Mouse (Mus musculus) heart, adult 9 months (tissue): ENCODE results near the gene Rnf145.
A peak's percentile ranks its signal among the peaks of the same experiment; 100 is the strongest.

Source experiments
- DNase-seq, 2 experiments: peaks; one replicate each; pipeline ENCODE4 v3.0.0; 2022; ENCODE audit warnings: low spot score in 2 of 2

The Rnf145 gene

DNA sequence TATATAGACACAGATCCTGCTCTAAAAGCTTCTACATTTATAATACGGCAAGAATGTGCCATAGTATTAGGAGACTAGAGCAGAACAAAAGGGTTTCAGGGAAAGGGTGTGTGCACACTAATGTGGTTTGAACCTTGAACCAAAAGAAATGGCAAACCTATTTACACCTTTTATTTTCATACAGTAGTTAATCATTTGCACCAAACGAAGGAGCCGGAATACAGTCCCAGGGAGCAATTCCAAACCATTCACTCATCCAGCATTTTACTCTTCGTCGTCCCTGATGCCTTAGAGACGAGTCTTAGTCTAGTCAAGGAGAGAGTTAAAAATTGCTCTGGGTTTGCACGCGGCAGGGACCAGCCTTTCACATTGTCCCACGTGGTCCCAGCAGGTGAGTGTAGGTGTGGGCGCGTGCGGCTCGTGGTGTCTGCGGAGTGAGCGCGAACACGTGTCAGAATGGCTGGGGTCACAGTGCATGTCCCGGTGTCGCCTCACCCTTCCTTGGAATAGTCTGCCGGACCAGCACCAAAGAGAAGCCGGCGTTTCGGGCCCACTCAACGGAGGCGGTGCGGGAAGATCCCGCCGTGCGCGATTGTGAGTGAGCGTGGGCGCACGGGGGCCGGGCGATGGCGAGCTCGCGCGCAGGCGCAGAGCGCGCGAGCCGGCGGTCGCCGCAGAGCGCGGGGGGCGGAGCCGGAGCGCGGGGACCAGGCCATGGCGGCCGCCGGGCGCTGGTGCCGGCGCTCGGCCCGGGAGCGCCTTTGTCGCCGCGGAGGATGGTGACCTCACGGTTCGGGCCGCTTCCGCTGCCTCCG is at the start of gene Rnf145:
Gene Rnf145 (plus strand): TSS at position 684 of the 815 bp plus-strand sequence.
- DNase-seq, result peak; percentile 72 to 79

- DNase-seq, result peak in 1 of 2 experiments; percentile 18
Observed at GRCm38 (mm10) chr11:44469646-44470431, 48.9 kb upstream of the Rnf145 start.

- DNase-seq, result peak; percentile 92 to 93
Observed at GRCm38 (mm10) chr11:44470432-44471336, 48.1 kb upstream of the Rnf145 start, which contains the start of gene Ublcp1. Gene Ublcp1, minus strand, starts transcription at chr11:44470498.

DNA sequence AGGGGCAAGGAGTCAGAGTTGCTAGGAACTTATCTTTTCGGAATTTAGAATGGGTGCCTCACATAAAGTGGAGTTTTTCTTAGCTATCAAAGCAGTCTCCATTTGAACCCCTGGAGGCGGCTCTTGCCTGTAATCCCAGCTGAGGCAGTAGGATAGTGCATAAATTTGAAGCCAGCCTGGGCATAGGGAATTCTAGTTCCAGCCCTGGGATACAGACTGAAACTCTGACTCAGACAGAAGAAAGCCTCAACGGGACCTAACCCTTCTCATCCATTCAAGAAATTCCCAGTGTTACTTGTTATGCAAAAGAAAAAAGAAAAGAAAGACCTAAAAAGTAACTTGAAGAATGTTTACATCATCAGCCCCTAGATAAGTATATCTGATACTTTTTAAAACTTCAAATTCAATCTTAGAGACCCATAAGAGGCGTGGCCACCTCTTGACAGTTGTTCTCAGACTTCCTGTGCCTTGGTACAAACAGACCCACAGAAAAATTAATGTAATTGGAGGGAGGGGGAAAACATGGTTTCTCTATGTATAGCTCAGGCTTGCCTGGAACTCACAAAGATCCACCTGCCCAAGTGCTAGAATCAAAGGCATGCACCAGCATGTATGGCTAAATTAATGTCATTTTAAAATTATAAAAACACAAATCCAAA is 47.3 kb upstream of the Rnf145 start:
- peak in 1 of 2 experiments; percentile 8 for DNase-seq

DNA sequence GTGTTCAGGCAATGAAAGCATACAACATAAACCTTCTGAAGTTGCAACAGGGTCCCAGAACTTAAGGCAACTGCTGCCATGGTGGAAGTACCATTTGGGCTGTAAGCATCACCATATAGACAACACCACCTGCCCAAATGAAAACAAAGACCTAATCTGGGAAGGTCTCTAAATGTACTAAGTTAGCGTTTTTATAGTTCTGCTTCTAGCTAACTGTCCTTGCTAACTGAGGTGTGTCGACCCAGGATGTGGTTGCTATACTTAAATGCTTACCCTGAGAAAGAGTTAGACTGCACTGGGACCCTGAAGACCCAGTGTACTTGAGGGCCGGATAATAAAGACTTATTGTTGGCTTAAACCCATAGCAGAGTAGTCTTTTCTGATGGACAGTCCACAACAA is 43.3 kb upstream of the Rnf145 start:
- DNase-seq, result no peak

GRCm38 (mm10) chr11:44476445-44476844 is 42.3 kb upstream of the Rnf145 start:
- DNase-seq, result no peak

GRCm38 (mm10) chr11:44478382-44478781 is 40.4 kb upstream of the Rnf145 start:
- no peak for DNase-seq

GRCm38 (mm10) chr11:44480246-44480645 is 38.5 kb upstream of the Rnf145 start:
- DNase-seq, result no peak

GRCm38 (mm10) chr11:44485089-44485736 is 33.6 kb upstream of the Rnf145 start:
- DNase-seq, result no peak

GRCm38 (mm10) chr11:44489117-44489516 is 29.6 kb upstream of the Rnf145 start:
- DNase-seq, result no peak

DNA sequence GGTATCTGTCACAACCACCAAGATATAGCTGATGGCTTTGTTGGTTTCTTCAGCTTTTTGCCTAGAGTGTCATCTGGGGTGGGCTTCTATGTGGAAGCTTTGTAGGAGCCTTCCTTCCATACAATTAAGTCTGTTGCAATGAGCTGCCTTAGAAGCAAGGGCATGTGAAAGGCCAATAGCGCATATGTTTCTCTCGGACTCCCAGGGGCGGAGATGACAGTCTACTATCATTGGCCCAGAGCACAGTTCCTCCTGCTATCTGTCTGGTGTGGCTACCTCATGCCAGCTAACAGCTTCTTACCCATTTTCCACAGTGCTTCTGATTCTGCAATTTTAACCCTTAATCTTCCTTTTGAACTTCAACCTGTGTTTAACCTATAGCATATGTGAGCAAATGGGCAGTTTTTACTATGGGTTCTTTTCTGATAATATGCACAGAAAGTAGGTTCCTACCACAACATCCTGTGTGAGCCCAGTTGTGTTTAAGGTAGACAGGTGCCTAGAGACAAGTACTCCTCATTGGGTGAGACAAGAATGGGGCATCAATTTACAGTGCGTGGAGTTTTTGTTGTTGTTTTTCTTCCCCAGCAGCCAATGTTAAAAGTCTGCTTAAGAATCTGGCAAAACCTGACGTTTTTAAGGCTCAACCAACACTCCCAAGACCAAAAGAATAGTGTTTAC is 24.0 kb upstream of the Rnf145 start:
- no peak for DNase-seq

GRCm38 (mm10) chr11:44496217-44496616 is 22.5 kb upstream of the Rnf145 start:
- DNase-seq, result peak; percentile 36 to 42

DNA sequence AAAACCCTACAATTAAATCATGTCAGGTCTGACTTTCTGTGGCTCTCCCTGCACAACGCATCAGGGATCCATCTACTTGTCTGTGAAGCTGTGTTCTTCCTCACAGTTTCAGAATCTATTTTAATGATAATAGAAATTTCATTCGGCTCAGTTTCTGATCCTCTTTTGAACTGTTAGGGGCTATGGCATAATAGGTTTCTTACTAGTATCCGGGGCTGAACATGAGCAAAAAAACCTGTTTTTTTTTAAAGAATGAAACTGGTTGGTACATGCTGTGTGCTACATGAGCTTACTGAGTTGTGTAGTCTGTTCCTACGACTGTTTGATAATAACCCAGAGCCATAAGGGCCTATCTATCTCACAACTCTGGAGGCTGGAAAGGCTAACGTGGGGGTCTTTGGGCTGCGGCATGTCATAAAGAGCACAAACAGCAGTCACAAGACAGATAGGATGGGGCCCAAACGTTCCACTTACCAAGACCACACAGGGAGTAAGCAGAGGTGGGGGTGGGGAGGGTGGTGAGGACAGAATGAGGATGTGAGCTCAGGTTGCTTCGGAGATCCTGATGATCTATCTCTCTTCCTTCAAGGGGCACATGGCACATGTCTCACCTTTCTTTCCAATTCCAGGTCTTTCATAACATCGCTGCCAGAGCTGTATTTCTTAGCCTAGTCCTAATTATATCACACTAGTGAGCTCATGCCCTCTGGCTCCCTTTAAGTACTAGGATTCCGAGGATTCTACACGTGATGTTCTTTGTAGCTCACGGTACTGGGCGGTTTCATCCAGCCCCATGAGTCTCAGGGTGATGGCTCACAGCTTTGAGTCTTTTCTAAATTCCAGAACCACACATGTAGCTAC is 20.1 kb upstream of the Rnf145 start:
- DNase-seq, result no peak

DNA sequence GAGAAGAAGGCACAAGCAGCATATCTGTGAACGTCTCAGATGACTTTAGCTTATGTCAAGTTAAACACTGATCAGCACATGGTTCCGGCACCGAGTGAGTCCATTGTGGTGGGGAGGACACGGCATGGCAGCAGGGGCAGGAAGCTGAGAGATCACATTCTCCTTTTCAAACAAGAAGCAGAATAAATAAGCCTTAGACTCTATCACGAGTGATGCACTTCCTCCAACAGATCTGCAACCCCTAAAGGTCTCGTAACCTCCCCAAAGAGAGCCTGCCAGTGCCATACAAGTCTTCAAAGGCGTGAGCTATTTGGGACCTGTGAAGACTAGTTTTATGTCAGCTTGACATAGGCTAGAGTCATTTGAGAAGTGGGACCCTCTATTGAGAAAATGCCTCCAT is 17.8 kb upstream of the Rnf145 start:
- DNase-seq, result no peak

- no peak for DNase-seq
Observed at GRCm38 (mm10) chr11:44501477-44501876, 17.3 kb upstream of the Rnf145 start.

GRCm38 (mm10) chr11:44502931-44503330 is 15.8 kb upstream of the Rnf145 start:
- DNase-seq, result no peak

DNA sequence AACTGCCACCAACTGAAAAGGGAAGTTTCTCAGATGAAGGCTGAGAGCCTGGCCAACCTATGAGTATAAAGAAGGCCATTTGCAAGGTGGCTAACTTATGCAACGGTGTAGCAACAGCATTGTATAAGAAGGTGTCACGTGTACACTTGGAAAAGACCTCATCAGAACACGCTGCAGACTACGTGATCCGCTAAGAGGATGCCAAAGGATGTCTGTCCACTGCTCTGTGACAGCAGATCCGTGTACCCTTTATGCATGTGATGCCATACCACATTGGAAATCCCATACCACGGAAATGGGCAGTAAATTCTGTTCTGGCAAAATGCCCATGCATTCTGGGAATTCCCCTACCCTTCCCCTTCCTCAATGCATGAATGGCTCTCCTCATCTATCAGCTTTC is 14.6 kb upstream of the Rnf145 start:
- no peak for DNase-seq

DNA sequence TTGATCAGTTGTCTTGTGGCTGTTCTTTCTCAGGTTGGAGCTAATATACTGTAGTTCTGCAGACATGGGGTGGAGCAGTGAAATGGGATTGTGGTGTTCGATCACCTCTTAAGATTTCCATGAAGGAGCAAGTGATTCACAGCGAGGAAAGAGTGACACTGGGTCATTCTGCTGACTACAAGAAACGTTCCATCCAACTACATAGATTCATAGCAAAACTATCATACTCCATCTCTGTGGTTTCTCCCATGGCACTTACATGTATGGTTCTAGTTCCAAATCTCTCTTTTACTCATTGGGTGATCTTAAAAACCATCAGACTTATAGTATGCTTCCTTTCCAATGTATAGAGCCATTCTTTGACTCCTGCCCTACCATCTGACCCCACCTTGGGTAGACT is 14.0 kb upstream of the Rnf145 start:
- DNase-seq, result no peak

DNA sequence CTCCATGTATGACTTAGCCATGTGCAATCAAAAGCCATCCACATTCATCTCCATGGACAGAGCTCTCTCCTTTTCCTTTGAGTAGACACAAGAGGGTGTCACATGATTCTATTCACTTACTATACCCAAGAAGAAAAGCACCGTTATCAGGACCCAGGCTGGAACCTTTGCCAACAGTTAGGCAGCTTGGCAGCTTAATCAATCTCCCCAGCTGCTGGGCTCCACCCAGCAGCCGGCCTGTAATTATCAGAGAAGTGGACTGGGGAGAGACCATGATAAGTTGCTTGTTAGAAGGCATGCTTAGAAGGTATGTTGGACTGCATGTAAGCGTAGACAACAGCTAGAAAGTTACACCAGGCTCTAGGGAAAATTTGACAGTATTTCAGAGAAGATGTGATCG is 9.9 kb upstream of the Rnf145 start:
- DNase-seq, result no peak
